Mouse (Mus musculus): ENCODE data around the gene Cdk15.

- no peak for TF ChIP-seq CTCF (IDR thresholded peaks at IDR 0.05; ENCODE audit: low read depth, low read length)
- no peak for TF ChIP-seq POLR2A (IDR thresholded peaks at IDR 0.05; ENCODE audit: borderline replicate concordance, low read depth, low read length)
Observed at GRCm38 (mm10) chr1:59326854-59327395, 70.2 kb downstream of the Cdk15 start.

Data from bone marrow macrophage, adult 2 months (primary cell).